Mouse (Mus musculus) CD4-positive helper T cell, adult 2 months (primary cell): ENCODE results near the gene Myl12a.

Experiments
- DNase-seq: peaks from one replicate; pipeline ENCODE4 v3.0.0-alpha.2; 2012; ENCODE audit warnings: low read depth, missing footprints, low spot score

Gene Myl12a

GRCm38 (mm10) chr17:70989430-70989829 is 13.2 kb downstream of the Myl12a start:
- peak; percentile 34 for DNase-seq

GRCm38 (mm10) chr17:70988337-70988767 is 14.3 kb downstream of the Myl12a start:
- no peak for DNase-seq

- DNase-seq, result peak; percentile 84
Measured at GRCm38 (mm10) chr17:70986831-70987660, 15.6 kb downstream of the Myl12a start.

GRCm38 (mm10) chr17:70986355-70986740 is 16.3 kb downstream of the Myl12a start:
- peak; percentile 65 for DNase-seq

DNA sequence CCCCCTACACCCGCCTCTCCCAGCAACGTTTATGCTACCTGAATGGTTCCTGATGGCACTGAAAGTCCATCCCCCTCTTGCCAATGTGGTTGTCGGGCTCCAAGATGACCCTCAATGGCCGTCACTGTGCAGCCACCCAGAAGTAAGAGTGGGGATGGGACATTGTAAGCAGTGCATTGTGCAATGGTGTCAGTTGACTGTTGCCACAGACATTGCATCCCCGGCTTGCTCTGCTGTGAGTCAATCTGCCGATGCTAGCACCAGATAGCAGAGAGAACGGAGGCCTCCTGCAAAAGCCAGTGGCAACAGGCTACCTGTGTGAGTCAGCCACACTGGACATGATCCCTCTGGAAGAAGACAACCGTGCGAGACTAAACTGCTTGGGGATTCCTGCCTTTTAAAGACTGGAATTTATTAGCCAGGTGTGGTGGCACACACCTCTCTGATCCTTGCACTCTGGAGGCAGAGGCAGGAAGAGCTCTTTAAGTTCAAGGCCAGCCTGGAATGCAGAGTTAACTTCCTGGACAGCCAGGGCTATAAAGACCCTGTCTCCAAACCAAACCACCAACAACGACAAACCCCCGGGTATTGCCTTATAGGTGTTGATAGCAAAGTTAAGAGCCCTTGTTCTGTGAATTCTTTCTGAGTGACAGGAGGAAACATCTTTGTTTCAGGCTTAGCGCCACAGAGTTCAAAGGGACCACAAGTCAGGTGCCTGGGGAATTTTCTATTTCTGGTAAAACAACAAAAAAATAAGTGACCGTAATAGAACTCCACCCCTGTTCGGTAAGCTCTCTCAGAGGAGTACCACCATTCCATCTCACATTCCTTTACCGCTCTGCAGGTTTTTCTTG is 16.9 kb downstream of the Myl12a start:
- DNase-seq, result peak; percentile 82

DNA sequence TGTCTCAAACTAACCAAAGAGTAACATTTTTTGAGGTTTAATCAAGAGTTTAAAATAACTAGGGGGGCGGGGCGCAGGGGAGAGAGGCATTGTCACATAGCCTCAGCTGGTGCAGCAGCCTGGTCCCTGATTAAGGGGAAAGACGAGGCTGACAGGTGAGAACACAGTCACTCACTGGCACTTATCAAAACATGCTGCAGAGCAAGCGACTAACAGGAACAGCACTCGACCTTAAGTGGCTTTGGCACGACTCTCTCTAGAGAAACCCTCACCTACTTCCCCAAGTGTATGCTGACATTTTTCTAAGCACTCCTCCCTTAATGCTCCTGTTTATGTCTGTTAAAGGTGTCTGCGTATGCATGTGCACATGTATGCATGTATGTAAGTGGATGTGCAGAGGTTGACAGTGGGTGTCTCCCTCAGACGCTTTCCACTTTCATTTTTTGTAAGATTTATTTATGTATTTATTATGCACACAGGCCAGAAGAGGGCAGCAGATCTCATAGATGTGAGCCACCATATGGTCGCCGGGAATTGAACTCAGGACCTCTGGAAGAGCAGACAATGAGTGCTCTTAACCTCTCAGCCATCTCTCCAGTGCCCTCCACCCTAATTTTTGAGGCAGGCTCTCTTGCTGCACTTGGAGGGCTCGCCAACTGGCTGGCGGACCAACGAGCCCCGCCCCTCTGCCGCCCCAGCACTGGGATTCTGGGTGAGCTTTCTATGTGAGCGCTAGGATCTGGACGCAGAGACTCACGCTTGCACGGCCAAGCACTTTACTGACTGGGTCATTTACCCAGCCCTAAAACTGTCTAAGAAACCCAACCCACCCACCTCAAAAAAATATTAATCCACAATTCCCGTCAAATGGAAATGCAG is 23.1 kb downstream of the Myl12a start:
- DNase-seq, result peak; percentile 58

DNA sequence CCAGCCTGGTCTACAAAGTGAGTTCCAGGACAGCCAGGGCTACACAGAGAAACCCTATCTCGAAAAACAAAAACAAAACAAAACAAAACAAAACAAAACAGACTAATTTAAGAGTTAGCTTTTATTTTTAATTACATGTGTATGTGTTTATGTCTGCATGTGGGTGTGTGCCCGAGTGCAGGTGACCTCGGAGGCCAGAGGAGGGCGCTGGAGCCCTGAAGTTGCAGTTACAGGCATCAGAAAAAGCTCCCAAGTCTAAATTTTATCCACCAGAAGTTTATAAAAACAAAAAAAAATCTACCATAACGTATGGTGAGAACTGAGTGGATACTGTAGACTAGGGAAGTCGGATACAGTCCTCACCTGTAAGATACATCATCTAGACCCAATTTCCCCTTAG is 24.9 kb downstream of the Myl12a start:
- DNase-seq, result peak; percentile 25

DNA sequence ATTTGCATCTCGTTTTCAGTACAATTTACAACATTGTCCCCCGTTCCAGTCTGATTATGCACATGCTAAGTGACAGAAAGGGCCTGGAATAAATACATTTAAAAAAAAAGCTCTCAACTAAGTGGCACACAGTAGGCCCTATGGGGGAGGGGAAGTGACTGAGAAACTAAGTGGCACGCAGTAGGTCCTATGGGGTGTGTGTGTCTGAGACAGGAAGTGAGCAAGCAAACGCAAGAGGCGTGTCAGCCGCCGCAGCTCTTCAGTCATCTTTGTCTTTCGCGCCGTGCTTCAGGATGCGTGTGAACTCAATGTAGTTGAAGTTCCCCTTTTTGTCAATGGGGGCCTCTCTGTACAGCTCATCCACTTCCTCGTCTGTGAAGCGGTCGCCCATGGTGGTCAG is 28.6 kb downstream of the Myl12a start:
- peak; percentile 72 for DNase-seq

DNA sequence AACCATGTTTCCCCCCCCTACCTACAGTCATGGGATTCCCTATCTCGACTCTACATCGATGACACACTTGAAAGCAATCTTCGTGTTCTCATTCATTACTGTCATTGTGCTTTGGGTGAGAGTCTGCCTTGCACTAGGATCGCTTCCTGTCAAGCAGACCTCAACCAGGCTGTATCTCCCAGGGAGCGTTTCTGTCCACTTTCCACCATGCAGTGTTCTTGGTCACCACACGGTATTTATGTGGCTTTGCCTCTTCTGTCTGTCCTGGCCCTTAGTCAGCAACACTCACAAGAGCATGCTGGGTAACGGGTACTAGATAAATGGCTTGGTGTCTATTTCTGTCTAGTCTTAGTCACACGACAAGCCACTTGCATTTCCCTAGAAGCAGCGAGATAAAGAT is 29.3 kb downstream of the Myl12a start:
- DNase-seq, result peak; percentile 87

DNA sequence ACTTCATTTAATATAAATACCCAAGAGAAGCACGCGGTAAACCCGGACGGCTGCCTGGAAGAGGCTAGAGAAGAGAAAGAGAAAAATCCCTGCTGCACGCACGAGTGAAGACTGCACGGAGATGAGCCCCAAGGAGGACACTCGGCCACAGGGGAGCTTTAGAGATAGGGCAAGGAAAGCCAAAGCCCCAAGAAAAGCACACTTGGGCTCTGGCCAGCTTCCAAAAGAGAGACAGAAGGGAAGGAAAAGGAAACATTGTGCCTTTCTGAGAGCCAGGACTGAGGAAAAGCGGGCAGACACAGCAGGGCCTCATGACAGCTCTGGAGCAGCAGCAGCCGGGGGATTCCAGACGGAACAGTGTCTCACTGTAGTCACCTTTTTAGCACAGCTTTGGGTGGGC is 31.5 kb downstream of the Myl12a start:
- DNase-seq, result no peak

DNA sequence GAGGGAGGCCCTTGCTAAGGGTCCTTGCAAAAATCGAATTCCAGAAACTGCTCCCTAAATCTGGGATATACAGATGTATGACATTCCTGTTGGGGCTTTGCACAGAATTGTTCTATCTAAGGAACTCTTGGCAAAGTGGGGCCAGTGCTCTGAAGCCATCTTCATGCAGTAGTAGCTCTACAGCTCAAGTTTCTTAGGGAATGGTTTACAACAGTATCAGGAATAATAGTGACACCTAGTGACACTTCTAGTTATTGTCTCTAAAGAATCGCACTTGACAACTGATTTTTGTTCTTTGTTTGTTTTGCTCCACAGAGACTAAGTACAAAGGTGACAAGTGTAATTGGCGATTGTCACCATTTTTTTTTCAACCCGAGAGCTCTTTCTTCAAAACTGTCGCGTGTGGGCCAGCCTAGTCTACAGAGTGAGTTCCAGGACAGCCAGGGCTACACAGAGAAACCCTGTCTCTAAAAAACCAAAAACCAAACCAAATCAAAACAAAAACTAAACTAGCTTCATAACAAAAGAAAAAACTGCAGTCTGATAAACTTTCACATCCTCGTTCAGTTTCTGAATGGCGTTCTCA is 34.0 kb downstream of the Myl12a start:
- DNase-seq, result peak; percentile 73

DNA sequence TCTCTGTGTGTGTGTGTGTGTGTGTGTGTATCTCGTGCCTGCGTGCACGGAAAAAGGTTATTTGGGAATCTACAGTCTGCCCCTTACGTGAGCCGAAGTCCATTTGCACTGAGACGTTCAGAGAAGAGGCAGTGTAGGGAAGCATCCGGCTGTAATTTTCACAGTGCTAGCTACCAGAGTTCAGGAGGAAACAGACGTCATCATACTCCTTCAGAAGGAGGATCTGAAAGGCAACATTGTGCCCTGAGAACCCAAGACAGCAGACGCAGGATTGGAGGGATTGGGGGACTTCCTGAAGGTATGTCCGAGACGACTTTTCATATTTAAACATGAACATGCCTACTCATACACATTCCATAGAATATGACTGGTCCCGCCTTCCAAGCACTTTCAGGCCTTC is 35.0 kb downstream of the Myl12a start:
- no peak for DNase-seq

GRCm38 (mm10) chr17:70967191-70967590 is 35.5 kb downstream of the Myl12a start:
- DNase-seq, result no peak

GRCm38 (mm10) chr17:70966126-70966525 is 36.6 kb downstream of the Myl12a start:
- DNase-seq, result no peak

- no peak for DNase-seq
Measured at GRCm38 (mm10) chr17:70965281-70965680, 37.4 kb downstream of the Myl12a start.

GRCm38 (mm10) chr17:70963546-70963945 is 39.1 kb downstream of the Myl12a start:
- peak; percentile 73 for DNase-seq

DNA sequence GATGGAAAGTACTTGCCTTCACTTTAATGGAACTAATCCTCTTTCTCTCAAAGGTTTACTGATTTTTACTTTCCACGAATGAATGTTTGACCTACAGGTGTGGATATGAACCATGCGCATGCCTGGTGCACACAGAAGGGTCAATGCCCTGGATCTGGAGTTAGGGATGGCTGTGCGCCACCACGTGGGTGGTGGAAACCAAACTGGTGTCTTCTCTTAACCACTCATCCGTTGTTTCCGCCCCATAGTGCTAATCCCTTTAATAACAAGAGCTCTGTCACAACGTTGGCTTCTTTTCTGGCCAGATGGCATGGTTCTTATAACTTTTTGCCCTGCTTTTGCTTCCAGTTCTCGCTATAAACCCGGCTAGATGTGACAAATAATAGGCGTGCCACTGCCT is 51.4 kb downstream of the Myl12a start:
- DNase-seq, result no peak

GRCm38 (mm10) chr17:70949171-70949570 is 53.5 kb downstream of the Myl12a start:
- no peak for DNase-seq

DNA sequence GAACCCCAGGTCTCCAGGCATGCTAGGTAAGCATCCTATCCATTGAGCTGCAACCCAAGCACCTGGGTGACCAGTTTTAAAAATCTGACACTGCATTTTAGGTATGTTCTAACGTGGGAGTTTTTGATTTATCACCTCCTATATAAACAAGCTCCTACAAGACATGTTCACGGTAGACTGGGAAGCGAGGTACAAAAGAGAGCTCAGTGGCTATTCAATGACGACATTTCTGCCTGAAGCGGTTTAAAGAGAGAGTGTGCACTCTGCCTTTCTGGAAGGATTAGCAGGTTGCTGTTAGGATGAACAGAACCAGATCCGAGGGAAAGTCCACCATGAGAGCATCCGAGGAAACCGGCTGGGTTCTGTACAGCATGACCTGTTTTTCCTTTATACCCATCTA is 54.0 kb downstream of the Myl12a start:
- DNase-seq, result no peak

DNA sequence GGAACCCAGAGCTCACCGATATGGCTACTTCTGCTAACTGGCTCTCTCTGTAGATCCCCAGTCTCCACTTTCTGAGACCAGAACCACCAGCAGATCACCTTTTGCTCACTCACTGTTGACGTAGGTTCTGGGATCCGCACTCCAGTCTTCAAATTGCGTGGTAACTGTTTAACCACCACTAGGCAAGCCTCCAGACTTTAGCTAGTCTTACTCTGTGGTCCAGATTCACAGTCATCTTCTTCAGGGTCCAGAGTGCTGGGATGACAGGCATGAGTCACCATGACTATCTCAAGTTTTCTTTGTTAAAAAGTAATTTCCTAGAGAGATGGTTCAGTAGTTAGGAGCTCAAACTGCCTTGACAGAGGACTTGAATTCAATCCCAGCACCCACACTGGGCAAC is 58.9 kb downstream of the Myl12a start:
- no peak for DNase-seq
